Mouse (Mus musculus) frontal cortex, adult 2 months (tissue): ENCODE measurements around the gene Gm428. TPM values are rescaled to one million over a fixed set of nuclear protein-coding genes. Genes with fewer than 3 reads are reported as not detected.
"Not testable (repeated sequence)": the region's sequence is repeated elsewhere in the genome, so short reads cannot be mapped to it uniquely, and the experiment has no call there.

Source experiments
- DNase-seq, 2 experiments: peaks; one replicate each; pipeline ENCODE4 v3.0.0; 2022; ENCODE audit warnings: low spot score in 1 of 2; ENCODE audit errors: extremely low spot score in 1 of 2
- polyA plus RNA-seq: library from polyadenylated mRNA; depleted of rRNA; stranded (reverse); fragments of >200 nt; gene quantifications from 2 replicates; pipeline ENCODE4 v1.2.3, GENCODE M21; 2012; rRNA removed

Gm428 gene
- polyA plus RNA-seq: not detected in 2 replicates

- not testable (repeated sequence) for DNase-seq
Measured at GRCm38 (mm10) chr4:73683216-73683615, at the start of gene Gm428. TSS of gene Gm428 (plus strand) at chr4:73683516.

DNA sequence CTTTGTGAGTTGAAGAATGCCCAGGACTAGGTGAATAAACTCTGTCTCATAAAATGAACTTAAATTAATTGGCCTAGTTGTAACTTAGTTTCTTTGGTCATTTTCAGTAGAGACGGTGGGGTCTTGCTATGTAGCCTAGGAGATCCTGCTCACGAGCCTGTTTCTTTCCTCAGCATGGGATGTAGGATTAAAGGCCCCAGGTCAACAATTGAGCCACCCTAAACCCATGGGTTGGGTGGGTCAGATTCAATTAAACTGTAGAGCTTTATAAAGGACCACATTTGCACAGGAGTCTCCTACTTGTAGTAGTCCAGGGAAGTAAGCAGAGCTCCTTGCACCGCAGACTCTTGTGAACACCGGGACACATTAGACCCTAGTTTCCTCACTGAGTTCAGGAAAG lies 45.5 kb upstream of the Gm428 start, which contains the start of gene Gm11236:
TSS of gene Gm11236 (plus strand) at position 301 of the 400 bp plus-strand sequence.
- DNase-seq: not testable (repeated sequence)

DNA sequence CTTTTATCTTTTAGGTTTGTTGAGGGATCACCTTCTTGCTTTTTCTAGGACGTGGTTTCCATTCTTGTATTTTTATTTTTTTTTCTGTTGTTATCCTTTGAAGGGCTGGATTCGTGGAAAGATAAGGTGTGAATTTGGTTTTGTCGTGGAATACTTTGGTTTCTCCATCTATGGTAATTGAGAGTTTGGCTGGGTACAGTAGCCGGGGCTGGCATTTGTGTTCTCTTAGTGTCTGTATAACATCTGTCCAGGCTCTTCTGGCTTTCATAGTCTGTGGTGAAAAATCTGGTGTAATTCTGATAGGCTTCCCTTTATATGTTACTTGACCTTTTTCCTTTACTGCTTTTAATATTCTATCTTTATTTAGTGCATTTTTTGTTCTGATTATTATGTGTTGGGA lies 21.5 kb upstream of the Gm428 start:
- not testable (repeated sequence) for DNase-seq

- DNase-seq: not testable (repeated sequence)
Measured at GRCm38 (mm10) chr4:73668054-73668453, 15.3 kb upstream of the Gm428 start, which contains the start of gene Gm11239. TSS of gene Gm11239 (plus strand) at chr4:73668354.

- DNase-seq: no peak
Measured at GRCm38 (mm10) chr4:73718761-73719160, 35.4 kb downstream of the Gm428 start.

DNA sequence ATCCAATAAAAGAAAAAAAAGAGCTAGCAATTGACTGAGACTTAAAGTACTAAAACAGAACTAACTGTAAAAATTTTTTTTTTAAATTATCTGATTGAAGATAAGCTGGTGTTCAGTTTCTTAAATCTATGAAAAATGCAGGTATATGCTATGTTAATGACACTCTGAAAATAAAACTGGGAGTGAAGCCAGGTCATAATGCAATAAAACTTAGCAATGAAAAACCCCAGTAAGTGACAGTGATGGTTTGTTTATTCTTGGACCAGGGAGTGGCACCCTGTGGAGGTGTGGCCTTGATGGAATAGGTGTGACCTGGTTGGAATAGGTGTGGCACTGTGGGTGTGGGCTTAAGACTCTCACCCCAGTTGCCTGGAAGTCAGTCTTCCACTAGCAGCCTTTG lies 36.5 kb downstream of the Gm428 start:
- no peak for DNase-seq

Other genes starting within 250 kb of the Gm428 start
- gene Gm11238, start 75.6 kb upstream of the Gm428 start, polyA plus RNA-seq: not detected in 2 replicates
- not detected in 2 replicates for gene Gm11237, start 60.5 kb upstream of the Gm428 start, polyA plus RNA-seq
- not detected in 2 replicates for gene Gm11236, start 45.4 kb upstream of the Gm428 start, polyA plus RNA-seq
- not detected in 2 replicates for gene Gm11239, start 15.2 kb upstream of the Gm428 start, polyA plus RNA-seq
- gene Rasef, start 107.5 kb downstream of the Gm428 start, polyA plus RNA-seq: 0.12 and 0.15 TPM in 2 replicates
- gene Gm11758, start 192.8 kb downstream of the Gm428 start, polyA plus RNA-seq: not detected in 2 replicates
- not detected in 2 replicates for gene Gm11757, start 207.6 kb downstream of the Gm428 start, polyA plus RNA-seq
- not detected in 2 replicates for gene Gm13871, start 222.4 kb downstream of the Gm428 start, polyA plus RNA-seq
- gene Gm11756, start 237.2 kb downstream of the Gm428 start, polyA plus RNA-seq: not detected in 2 replicates